Mouse (Mus musculus) megakaryocyte, embryonic 14.5 days (primary cell): ENCODE measurements around the gene Slc35e3.

Experiments used
- FLI1 ChIP-seq: IDR thresholded peaks from 2 replicates; pipeline ENCODE4 v1.6.1; 2012; ENCODE audit warnings: low read length, inconsistent platforms, mixed read lengths
- GATA1 ChIP-seq: IDR thresholded peaks from 3 replicates; pipeline ENCODE4 v1.6.1; 2012; ENCODE audit warnings: mixed read lengths, low read length, inconsistent platforms, borderline replicate concordance

- TF ChIP-seq GATA1 (no peak), FLI1 (no peak)
Observed at GRCm38 (mm10) chr10:117749787-117750343, 3.7 kb upstream of the Slc35e3 start.
